Mouse (Mus musculus) megakaryocyte, embryonic 14.5 days (primary cell): ENCODE data around the gene Cpe.

Source experiments
- FLI1 ChIP-seq: IDR thresholded peaks from 2 replicates; pipeline ENCODE4 v1.6.1; 2012; ENCODE audit warnings: low read length, inconsistent platforms, mixed read lengths
- GATA1 ChIP-seq: IDR thresholded peaks from 3 replicates; pipeline ENCODE4 v1.6.1; 2012; ENCODE audit warnings: mixed read lengths, low read length, inconsistent platforms, borderline replicate concordance

GRCm38 (mm10) chr8:64616566-64616965, 76.3 kb downstream of the Cpe start:
- TF ChIP-seq GATA1 (no peak), FLI1 (no peak)
